Mouse (Mus musculus) kidney, postnatal 4 days (tissue): Measurements from ENCODE around the gene Phf10.
"Not testable (repeated sequence)": the region's sequence is repeated elsewhere in the genome, so short reads cannot be mapped to it uniquely, and the experiment has no call there.

Source experiments
- DNase-seq, 2 experiments: peaks; one replicate each; pipeline ENCODE4 v3.0.0; 2021; ENCODE audit warnings: mixed read lengths in 2 of 2

Phf10 gene

DNA sequence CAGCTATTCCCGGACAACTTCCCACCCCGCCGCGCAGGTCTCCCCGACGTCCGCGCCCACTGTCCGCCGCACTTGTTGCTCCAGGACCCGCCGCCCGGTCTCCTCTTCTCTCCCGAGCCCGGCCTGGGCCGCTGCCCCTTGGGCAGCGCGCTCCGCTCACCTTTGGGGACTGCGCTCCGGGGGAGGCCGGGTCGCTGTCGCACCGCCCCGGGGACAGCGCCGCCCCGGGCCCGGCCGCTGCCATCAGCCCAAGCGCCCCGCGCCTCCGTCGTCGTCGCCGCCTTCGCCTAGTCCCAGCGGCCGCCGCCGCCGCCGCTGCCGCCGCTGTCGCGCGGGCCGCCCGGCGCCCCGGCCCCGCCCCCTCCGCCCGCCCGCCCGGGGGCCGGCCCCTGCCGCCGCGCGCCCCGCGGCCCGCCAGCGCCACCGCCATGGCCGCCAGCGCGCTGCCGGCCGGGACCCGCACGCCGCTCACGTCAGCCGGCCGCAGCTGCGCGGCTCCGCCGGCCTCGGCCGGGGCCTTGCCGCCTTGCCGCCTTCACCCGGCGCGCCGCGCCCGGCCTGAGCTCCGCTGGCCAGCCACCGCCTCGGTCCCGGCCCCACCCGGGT, at the start of gene Phf10:
TSS of gene Phf10 (minus strand) at position 323 of the 606 bp plus-strand sequence.
- DNase-seq: peak; percentile 51 to 72

DNA sequence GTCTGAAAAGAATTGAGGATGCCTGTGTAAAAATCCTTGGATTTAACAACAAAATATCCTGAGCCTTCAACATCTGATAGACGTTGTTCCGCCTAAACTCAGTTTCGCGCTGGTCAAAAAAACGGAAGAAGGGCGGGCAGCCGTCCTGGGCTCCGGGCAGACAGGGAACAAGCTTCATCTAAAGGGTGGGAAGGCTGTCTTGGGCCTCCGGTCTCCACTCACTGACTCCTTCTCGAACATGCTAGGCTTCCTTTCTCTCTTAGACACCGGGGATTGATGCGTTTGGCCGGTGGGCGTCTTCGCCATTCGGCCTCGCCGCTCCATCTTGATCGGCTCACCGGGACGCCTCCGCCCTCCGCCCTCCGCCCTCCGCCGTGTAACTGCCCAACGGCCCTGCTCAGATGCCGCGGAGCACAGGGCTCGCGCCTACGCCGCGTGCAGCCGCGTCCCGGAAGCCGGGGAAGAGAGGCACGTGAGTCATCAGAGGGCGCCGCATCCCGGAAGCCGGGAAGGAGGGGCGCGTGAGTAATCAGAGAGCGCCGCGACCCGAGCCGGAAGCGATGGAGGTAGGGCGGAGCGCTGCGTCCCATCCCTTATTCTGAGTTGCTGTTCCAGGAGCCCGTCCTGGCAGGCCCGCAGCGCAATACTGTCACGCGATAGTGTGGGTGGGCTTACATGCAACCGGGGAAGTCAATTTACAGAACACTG, 48.8 kb upstream of the Phf10 start, which contains the start of gene Gm3435:
TSS of gene Gm3435 (plus strand) at position 471 of the 708 bp plus-strand sequence.
- DNase-seq: not testable (repeated sequence)

DNA sequence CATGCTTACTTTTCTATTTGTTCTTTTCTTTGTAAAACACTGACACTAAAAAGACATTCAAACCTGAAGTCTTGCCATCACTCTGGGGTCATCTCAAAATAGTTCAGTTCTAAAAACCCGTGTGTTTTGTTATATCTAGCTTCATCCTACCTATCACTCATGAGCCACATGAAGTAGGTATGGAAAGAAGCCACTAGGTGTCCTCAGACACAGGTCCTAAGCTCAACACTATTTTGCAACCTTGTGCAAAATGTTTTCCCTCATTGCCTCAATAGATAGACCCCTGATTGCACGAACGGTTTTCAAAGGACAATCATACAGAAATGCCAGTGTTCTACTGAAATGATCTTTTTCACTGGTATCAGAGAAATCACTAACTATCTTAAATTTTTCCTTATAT, 48.0 kb upstream of the Phf10 start:
- not testable (repeated sequence) for DNase-seq

DNA sequence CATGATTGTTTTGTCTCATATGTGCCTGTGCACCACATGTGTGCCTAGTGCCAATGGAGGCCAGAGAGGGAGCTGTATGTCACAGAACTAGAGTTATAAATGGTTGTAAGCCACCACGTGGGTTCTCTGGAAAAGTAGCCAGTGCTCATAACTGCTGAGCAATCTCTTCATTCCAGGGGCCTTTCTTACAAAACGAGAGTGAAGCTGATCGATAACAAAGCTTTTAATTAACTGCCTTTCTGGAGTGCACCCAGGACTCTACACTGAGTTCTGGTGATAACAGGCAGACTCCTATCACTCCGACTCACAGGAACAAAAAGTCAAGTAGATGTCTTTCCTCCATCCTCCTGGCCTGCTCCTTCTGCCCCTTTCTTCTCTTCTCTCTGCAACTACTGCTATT, 39.0 kb upstream of the Phf10 start:
- not testable (repeated sequence) for DNase-seq

DNA sequence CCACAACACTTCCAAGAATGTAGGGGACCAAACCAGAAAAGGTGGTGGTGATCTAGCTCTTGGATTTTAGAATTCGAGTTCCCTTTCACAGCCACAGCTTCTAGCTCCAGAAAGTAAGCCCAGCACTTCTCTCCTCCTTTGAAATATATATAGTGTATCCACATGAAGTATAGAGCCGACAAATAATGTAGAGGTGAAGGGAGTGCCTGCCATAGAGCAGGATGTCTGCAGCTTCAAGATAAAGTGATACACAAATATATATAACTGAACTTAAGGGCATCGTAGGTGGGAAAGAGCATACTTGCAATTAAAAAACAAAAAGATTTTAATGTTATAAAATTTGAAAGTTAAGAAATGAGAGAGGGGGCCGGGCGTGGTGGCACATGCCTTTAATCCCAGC, 33.1 kb upstream of the Phf10 start:
- DNase-seq: not testable (repeated sequence)

DNA sequence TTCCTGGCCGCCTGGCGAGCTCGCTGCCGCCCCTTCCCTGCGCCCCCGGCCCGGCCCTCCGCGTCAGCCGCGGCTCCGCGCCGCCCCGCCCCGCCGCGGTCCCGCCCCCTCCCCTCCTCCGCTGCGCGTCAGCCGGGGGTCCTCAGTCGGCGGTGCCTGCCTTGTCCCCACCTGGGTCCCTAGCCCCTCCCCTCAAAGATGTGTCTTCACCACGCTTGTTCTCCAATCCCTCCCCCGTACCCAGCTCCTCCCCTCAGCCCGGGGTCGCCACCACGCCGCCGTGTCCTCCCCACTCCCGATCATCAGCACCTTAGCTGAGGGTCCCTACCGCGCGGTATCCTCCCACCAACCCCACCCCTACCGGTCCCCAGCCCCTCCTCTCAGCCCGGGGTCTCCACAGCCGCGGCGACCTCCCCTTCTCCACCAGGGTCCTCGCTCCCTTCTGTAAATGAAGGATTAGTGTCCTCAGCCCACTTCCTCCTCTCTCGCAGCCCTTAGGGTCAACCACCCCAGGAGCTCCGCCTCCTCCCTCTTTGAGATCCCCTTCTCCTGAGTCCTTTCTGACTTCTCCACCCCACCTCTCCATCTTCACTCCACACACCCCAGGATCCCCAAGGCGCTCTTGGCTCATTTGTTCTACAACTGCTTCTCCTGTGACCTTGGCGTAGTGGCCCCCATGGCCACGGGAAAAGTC, 32.2 kb upstream of the Phf10 start:
- DNase-seq: not testable (repeated sequence)

DNA sequence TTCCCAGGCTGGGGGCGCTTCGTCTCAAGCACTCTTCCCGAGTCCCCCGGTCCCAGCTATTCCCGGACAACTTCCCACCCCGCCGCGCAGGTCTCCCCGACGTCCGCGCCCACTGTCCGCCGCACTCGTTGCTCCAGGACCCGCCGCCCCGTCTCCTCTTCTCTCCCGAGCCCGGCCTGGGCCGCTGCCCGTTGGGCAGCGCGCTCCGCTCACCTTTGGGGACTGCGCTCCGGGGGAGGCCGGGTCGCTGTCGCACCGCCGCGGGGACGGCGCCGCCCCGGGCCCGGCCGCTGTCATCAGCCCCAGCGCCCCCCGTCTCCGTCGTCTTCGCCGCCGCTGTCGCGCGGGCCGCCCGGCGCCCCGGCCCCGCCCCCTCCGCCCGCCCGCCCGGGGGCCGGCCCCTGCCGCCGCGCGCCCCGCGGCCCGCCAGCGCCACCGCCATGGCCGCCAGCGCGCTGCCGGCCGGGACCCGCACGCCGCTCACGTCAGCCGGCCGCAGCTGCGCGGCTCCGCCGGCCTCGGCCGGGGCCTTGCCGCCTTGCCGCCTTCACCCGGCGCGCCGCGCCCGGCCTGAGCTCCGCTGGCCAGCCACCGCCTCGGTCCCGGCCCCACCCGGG, 31.6 kb upstream of the Phf10 start:
- not testable (repeated sequence) for DNase-seq

DNA sequence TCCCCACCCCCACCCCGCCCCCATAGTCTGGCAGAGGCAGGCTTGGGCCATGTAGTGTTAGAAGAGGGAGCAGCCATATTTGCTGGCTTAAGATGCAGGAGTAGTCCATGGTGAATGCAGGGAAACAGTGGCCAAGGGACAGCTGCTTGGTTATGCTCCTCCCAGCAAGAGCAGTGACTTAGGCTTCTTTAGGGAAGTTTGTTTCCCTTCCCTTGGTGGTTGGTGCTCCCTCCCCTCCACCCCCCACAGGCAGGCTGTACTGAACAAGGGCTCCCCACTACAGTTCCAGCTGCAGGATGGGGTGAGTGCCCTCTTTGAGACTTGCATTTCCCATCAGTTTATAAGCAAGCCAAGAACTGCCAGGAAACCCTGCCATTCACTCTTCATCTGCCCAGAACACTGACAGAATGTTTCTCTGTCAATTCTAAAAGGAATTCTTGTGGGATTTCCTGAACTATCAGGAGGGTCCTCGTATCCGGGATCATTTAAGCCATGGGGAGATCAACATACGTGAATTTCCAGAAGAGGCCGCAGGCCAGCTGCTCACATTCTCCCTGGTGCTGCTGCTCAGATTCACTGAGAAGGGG, 29.1 kb upstream of the Phf10 start:
- not testable (repeated sequence) for DNase-seq

DNA sequence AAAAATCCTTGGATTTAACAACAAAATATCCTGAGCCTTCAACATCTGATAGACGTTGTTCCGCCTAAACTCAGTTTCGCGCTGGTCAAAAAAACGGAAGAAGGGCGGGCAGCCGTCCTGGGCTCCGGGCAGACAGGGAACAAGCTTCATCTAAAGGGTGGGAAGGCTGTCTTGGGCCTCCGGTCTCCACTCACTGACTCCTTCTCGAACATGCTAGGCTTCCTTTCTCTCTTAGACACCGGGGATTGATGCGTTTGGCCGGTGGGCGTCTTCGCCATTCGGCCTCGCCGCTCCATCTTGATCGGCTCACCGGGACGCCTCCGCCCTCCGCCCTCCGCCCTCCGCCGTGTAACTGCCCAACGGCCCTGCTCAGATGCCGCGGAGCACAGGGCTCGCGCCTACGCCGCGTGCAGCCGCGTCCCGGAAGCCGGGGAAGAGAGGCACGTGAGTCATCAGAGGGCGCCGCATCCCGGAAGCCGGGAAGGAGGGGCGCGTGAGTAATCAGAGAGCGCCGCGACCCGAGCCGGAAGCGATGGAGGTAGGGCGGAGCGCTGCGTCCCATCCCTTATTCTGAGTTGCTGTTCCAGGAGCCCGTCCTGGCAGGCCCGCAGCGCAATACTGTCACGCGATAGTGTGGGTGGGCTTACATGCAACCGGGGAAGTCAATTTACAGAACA, 17.4 kb upstream of the Phf10 start, which contains the start of the genes 9030025P20Rik and Gm3417:
TSS of gene 9030025P20Rik (plus strand) at position 107 of the 677 bp plus-strand sequence.
TSS of gene Gm3417 (minus strand) at position 429 of the 677 bp plus-strand sequence.
- DNase-seq: not testable (repeated sequence)

DNA sequence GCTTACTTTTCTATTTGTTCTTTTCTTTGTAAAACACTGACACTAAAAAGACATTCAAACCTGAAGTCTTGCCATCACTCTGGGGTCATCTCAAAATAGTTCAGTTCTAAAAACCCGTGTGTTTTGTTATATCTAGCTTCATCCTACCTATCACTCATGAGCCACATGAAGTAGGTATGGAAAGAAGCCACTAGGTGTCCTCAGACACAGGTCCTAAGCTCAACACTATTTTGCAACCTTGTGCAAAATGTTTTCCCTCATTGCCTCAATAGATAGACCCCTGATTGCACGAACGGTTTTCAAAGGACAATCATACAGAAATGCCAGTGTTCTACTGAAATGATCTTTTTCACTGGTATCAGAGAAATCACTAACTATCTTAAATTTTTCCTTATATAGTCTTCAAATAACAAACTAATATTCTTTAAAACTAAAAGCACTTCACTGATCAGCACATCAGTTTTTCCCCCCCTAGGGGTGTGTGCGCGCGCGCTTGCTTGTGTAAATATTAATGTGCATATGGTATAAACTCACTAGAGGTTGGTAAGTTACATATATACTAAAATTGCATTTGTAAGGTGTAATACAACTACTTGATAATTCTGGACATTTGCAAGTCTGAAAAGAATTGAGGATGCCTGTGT, 16.8 kb upstream of the Phf10 start:
- DNase-seq: not testable (repeated sequence)

DNA sequence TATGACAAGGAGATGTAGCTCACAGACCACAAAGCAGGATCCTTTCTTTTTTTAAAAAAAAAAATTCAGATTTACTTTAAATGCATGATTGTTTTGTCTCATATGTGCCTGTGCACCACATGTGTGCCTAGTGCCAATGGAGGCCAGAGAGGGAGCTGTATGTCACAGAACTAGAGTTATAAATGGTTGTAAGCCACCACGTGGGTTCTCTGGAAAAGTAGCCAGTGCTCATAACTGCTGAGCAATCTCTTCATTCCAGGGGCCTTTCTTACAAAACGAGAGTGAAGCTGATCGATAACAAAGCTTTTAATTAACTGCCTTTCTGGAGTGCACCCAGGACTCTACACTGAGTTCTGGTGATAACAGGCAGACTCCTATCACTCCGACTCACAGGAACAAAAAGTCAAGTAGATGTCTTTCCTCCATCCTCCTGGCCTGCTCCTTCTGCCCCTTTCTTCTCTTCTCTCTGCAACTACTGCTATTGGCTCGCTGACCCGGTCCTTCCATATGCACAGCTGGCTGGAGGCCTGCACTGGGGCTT, 7.4 kb upstream of the Phf10 start:
- not testable (repeated sequence) for DNase-seq

DNA sequence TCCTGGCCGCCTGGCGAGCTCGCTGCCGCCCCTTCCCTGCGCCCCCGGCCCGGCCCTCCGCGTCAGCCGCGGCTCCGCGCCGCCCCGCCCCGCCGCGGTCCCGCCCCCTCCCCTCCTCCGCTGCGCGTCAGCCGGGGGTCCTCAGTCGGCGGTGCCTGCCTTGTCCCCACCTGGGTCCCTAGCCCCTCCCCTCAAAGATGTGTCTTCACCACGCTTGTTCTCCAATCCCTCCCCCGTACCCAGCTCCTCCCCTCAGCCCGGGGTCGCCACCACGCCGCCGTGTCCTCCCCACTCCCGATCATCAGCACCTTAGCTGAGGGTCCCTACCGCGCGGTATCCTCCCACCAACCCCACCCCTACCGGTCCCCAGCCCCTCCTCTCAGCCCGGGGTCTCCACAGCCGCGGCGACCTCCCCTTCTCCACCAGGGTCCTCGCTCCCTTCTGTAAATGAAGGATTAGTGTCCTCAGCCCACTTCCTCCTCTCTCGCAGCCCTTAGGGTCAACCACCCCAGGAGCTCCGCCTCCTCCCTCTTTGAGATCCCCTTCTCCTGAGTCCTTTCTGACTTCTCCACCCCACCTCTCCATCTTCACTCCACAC, 583 bp upstream of the Phf10 start:
- DNase-seq: not testable (repeated sequence)

DNA sequence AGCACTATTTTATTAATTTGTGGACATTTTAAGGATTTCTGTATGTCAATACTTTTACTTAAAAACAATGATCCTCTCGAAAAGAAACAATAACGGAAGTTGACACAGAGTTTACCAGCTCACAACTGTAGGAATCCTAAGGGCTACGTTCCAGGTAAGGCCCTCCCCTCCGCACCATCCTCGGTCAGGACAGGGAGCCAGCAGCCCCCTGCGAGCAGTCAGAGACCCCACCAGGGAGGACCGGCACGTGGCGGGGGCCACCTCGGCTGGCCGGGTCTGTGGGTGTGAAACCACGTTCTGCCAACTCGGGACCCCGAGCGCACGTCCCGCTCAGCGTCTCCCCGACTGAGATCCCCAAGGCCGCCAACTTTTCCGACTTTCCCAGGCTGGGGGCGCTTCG, 553 bp downstream of the Phf10 start:
- peak; percentile 27 to 46 for DNase-seq

DNA sequence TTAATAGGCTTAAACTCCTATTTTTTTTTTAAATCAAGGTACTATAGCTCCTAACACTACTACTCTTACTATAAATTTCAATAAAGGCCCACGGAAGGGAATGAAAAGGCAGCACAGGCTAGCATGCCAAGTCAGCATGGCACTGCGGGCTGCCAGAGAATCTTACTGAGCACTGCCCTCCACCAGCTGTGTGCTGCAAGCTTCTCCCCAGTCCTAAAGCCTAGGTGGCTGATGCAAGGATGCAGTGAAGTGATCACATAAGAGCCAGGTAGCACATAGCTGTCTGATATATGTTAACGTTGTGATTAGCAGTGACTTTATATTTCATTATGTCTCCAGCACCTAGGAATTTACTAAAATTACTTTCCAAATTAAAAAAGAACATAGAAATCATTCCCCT, 1.1 kb downstream of the Phf10 start:
- peak; percentile 10 to 12 for DNase-seq

DNA sequence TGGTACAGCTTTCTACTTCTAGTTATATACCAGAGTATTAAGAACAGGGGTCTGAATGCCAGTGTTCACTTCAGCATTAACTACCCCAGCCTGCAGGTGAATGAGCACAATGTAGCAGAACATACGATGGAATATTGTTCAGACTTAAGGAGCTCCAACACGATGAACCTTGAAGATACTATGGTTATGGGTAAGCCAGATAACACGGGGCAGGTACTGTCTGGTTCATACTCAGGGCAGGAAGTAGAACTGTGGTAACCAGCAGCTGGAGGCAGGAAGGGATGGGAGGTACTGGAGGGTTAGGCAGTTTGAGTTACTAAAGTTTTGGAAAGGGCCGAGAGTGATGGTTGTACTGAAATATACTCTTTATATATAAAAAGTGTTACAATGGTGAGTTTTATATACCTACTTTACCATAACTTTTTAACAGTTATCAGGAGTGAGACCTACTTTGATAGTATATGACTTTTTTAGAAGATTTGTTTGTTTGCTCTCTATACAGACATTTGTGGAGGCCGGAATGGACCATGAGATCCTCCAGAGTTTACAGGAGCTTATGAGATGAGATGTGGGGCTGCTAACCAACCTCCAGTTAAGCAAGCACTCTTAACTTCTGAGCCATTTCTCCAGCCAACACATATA, 2.3 kb downstream of the Phf10 start:
- DNase-seq: no peak

DNA sequence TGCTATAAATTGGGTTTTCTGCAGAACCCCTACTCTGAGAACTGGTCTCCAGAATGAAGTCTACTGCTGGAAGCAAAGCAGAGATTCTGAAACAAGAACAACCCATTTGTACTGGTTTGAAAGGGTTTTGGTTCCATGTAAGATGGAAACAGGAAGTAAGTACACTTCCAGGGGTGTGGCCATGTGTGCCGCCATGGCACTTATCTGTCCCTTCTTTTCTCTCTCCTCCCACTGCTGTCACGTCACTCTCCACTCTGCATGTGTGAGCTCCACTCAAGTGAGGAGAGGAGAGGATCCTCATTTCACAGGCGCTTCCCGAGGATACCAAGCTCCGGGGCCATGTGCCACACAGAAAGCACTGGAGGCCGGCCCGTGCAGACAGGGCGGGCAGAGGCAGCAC, 7.6 kb downstream of the Phf10 start:
- no peak for DNase-seq

DNA sequence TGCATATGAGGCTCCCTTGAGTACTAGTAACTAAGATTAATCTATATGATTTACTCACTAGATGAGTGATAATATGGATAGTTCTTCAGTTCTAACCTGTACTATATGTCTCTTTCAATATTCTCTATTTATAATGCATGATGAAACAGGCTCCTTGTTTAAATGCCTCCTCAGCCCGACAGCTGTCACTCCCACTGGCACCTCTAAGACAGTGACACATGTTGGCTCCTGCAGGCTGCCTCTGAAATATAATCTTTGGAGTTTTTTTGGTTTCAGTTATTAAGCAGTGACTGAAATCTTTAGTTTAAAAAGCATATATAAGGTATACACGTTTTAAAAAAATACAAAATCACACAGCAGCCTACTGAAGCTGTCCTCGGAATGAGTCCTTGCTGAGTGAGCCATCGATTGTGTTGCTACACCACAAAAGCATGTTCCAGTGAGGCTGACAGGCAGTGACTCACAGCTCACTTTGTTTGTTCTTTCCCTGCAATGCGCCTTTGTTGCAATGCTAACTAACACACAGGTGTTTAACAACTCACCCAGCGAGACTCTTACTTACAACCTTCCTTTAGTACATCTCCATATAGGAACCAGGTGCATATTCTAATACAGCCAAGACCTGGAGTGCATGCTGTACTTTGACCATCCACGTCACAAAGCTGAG, 11.8 kb downstream of the Phf10 start:
- DNase-seq: no peak

DNA sequence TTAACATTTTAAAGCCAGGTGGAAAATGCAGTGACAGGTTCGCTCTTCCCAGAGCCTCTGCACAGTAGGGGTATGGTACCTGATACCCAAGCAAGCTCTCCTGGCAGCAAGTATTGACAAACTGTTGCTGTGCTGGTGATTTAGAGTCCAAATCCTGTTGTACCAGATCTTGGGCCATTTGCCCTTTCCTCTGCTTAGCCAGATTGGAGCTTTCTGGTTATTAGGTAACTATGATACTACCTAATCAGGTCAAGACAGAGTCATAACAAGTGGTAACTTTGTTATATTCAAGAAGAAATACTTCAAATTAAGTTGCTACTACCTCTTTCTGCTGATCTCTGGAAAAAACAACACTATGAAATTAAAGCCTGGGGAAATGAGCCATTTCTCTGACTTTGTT, 16.5 kb downstream of the Phf10 start:
- no peak for DNase-seq

DNA sequence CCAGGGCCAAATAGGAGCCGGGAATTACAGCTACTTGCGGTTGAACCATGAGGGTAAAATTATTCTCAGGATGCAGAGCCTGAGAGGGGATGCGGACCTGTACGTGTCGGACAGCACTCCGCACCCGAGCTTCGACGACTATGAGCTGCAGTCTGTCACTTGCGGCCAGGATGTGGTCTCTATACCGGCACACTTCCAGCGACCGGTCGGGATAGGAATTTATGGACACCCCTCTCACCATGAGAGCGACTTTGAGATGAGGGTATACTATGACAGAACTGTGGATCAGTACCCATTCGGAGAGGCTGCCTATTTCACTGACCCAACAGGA, 17.4 kb downstream of the Phf10 start:
- no peak for DNase-seq
